Mouse (Mus musculus): ENCODE measurements around the gene Samd8.

Gene Samd8

GRCm38 (mm10) chr14:21746251-21746650 is 4.1 kb upstream of the Samd8 start:
- no peak for DNase-seq

GRCm38 (mm10) chr14:21746846-21747245 is 3.5 kb upstream of the Samd8 start:
- DNase-seq: no peak

GRCm38 (mm10) chr14:21747436-21748141 is 2.7 kb upstream of the Samd8 start:
- no peak for DNase-seq

GRCm38 (mm10) chr14:21748142-21748870 is 2.0 kb upstream of the Samd8 start:
- peak; percentile 74 to 85 for DNase-seq

GRCm38 (mm10) chr14:21750881-21751542 is 681 bp downstream of the Samd8 start, which contains the start of gene Dusp13:
Gene Dusp13, minus strand, starts transcription at chr14:21751181.
- DNase-seq: peak; percentile 76

GRCm38 (mm10) chr14:21752411-21752810 is 2.1 kb downstream of the Samd8 start:
- DNase-seq: no peak

GRCm38 (mm10) chr14:21753367-21753766 is 3.0 kb downstream of the Samd8 start:
- DNase-seq: no peak

GRCm38 (mm10) chr14:21761560-21761959 is 11.2 kb downstream of the Samd8 start:
- no peak for DNase-seq

GRCm38 (mm10) chr14:21763736-21764135 is 13.4 kb downstream of the Samd8 start:
- DNase-seq: no peak

- no peak for DNase-seq
These were observed 14.3 kb downstream of the Samd8 start for GRCm38 (mm10) chr14:21764646-21765045.

GRCm38 (mm10) chr14:21765754-21766397 is 15.5 kb downstream of the Samd8 start:
- no peak for DNase-seq

- no peak for DNase-seq
These were observed 16.1 kb downstream of the Samd8 start for GRCm38 (mm10) chr14:21766398-21766958.

- no peak for DNase-seq
These were observed 22.4 kb downstream of the Samd8 start for GRCm38 (mm10) chr14:21772506-21773281.

- DNase-seq: no peak
These were observed 23.6 kb downstream of the Samd8 start for GRCm38 (mm10) chr14:21773946-21774345.

- DNase-seq: no peak
These were observed 25.9 kb downstream of the Samd8 start for GRCm38 (mm10) chr14:21776201-21776600.

- no peak for DNase-seq
These were observed 36.2 kb downstream of the Samd8 start for GRCm38 (mm10) chr14:21786500-21786899.

- DNase-seq: no peak
These were observed 37.0 kb downstream of the Samd8 start for GRCm38 (mm10) chr14:21787374-21787773.

GRCm38 (mm10) chr14:21788121-21788520 is 37.8 kb downstream of the Samd8 start:
- DNase-seq: no peak

GRCm38 (mm10) chr14:21790585-21791251 is 40.4 kb downstream of the Samd8 start:
- no peak for DNase-seq

GRCm38 (mm10) chr14:21791722-21792121 is 41.4 kb downstream of the Samd8 start:
- DNase-seq: no peak

GRCm38 (mm10) chr14:21792250-21792649 is 41.9 kb downstream of the Samd8 start:
- DNase-seq: no peak
